Mouse (Mus musculus): ENCODE results near the gene Defa25.

DNA sequence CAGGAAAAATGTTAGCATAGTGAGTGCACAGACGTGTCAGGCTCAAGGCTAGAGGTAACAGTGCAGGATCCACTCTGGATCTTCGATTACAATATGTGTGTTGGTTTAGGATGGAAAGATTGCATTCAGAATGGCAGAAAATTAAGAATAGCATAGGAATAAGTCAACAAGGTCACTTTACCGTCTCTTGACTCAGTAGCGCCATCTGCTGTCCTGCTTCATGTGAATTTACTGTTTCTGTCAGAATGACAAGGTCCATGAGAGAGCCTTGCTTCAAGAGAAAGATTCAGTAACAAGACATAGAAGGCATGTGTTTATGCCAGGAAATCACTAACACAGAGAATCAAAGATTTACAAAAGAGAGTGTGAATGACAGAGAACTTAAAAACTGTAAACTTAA, 8.9 kb downstream of the Defa25 start:
- TF ChIP-seq CTCF (conservative IDR thresholded peaks at IDR 0.05; ENCODE audit: insufficient read depth, insufficient read length, low read depth, low read length) (no peak), POLR2A (IDR thresholded peaks at IDR 0.05; ENCODE audit: low read depth, low read length) (no peak)

All from kidney, adult 2 months (tissue).